Mouse (Mus musculus) testis, adult 2 months (tissue): ENCODE data around the gene Rps11.

ENCODE experiments used
- CTCF ChIP-seq: fragments of 200-500 bp; IDR thresholded peaks from 2 replicates; pipeline ENCODE4 v1.5.1; 2012; ENCODE audit warnings: low read depth, mild to moderate bottlenecking, inconsistent platforms, low read length, moderate library complexity; ENCODE audit not compliant: control insufficient read depth, insufficient read depth, insufficient replicate concordance
- POLR2A ChIP-seq: fragments of 200-500 bp; IDR thresholded peaks from 2 replicates; pipeline ENCODE4 v1.6.1; 2012; ENCODE audit warnings: low read depth, mild to moderate bottlenecking, inconsistent platforms, low read length, moderate library complexity; ENCODE audit not compliant: control insufficient read depth

- no peak for TF ChIP-seq CTCF
- no peak for TF ChIP-seq POLR2A
Measured at GRCm38 (mm10) chr7:45156206-45156605, 32.0 kb upstream of the Rps11 start.
